Mouse (Mus musculus) adrenal gland, adult 8-10 months (tissue): ENCODE measurements around the gene Fbxo2. TPM values are rescaled to one million over a fixed set of nuclear protein-coding genes. Genes with fewer than 3 reads are reported as not detected.
"Not testable (repeated sequence)": the region's sequence is repeated elsewhere in the genome, so short reads cannot be mapped to it uniquely, and the experiment has no call there.

ENCODE experiments used
- DNase-seq: peaks from one replicate; pipeline ENCODE4 v3.0.0; 2022
- microRNA-seq, 2 experiments: library from miRNA; unstranded; fragments of <30 nt; microRNA quantifications; one replicate each; pipeline ENCODE4 v1.2.0; 2022
- total RNA-seq, 4 experiments: library from RNA; stranded (reverse); gene quantifications; 2 replicates each; pipeline ENCODE4 v1.2.4; 2022

Gene Fbxo2
- total RNA-seq, 4 experiments from 2014 or later, result 9.8 to 15.7 (median 13.4) TPM

GRCm38 (mm10) chr4:148176603-148177002, 16.2 kb downstream of the Fbxo2 start:
- DNase-seq, result not testable (repeated sequence)

GRCm38 (mm10) chr4:148177716-148178115, 17.3 kb downstream of the Fbxo2 start:
- no peak for DNase-seq

GRCm38 (mm10) chr4:148181483-148181882, 21.1 kb downstream of the Fbxo2 start:
- no peak for DNase-seq

- DNase-seq, result no peak
These were observed 21.9 kb downstream of the Fbxo2 start for GRCm38 (mm10) chr4:148182363-148182762.

- DNase-seq, result no peak
These were observed 24.1 kb downstream of the Fbxo2 start for GRCm38 (mm10) chr4:148184564-148184963.

- no peak for DNase-seq
These were observed 25.4 kb downstream of the Fbxo2 start for GRCm38 (mm10) chr4:148185819-148186218.

GRCm38 (mm10) chr4:148188767-148189166, 28.3 kb downstream of the Fbxo2 start:
- not testable (repeated sequence) for DNase-seq

- no peak for DNase-seq
These were observed 32.4 kb downstream of the Fbxo2 start for GRCm38 (mm10) chr4:148192707-148193245.

GRCm38 (mm10) chr4:148194400-148194799, 34.0 kb downstream of the Fbxo2 start:
- DNase-seq, result no peak

- no peak for DNase-seq
These were observed 38.3 kb downstream of the Fbxo2 start for GRCm38 (mm10) chr4:148198721-148199120.

GRCm38 (mm10) chr4:148203557-148203956, 43.1 kb downstream of the Fbxo2 start:
- no peak for DNase-seq

- no peak for DNase-seq
These were observed 43.8 kb downstream of the Fbxo2 start for GRCm38 (mm10) chr4:148204061-148204872.

- no peak for DNase-seq
These were observed 44.4 kb downstream of the Fbxo2 start for GRCm38 (mm10) chr4:148204873-148205232.

GRCm38 (mm10) chr4:148214460-148215136, 54.2 kb downstream of the Fbxo2 start:
- DNase-seq, result no peak

GRCm38 (mm10) chr4:148215264-148215900, 55.0 kb downstream of the Fbxo2 start:
- DNase-seq, result no peak

Small RNA genes within 50 kb of the gene (microRNA-seq; reads per million reads assigned to microRNA genes)
- gene Mir7022, result 0.17 to 0.35 reads per million in 2 experiments

Other genes with a start within 250 kb of the Fbxo2 start
- gene Plod1, start 223.9 kb upstream of the Fbxo2 start, total RNA-seq, result 10 to 100 TPM; 31.2 to 44.5 (median 39.4) TPM
- 10 to 100 TPM; 45.5 to 52.4 (median 47.4) TPM for gene 2510039O18Rik, start 219.7 kb upstream of the Fbxo2 start, total RNA-seq
- under 1 TPM in 1 of 4 experiments, not detected in 3; 0.40 TPM for gene Nppb, start 174.8 kb upstream of the Fbxo2 start, total RNA-seq
- not detected for gene Nppa, start 159.9 kb upstream of the Fbxo2 start, total RNA-seq
- gene Clcn6, start 121.8 kb upstream of the Fbxo2 start, total RNA-seq, result 10 to 100 TPM; 10.1 to 20.4 (median 15.8) TPM
- 10 to 100 TPM; 24.2 to 51.9 (median 36.7) TPM for gene Mthfr, start 121.5 kb upstream of the Fbxo2 start, total RNA-seq
- gene Agtrap, start 72.6 kb upstream of the Fbxo2 start, total RNA-seq, result 100 to 1,000 TPM; 117 to 136 (median 124) TPM
- 10 to 100 TPM; 24.5 to 32.7 (median 28.9) TPM for gene Mad2l2, start 30.2 kb upstream of the Fbxo2 start, total RNA-seq
- gene Draxin, start 29.9 kb upstream of the Fbxo2 start, total RNA-seq, result under 1 TPM; 0.06 to 0.15 (median 0.12) TPM
- 10 to 100 TPM; 50.2 to 84.6 (median 64.4) TPM for gene Fbxo6, start 8.5 kb upstream of the Fbxo2 start, total RNA-seq
- 10 to 100 TPM; 15.3 to 41.5 (median 26.8) TPM for gene Fbxo44, start 139 bp upstream of the Fbxo2 start, total RNA-seq
- under 1 TPM; 0.42 to 0.68 (median 0.66) TPM for gene Disp3, start 127.3 kb downstream of the Fbxo2 start, total RNA-seq